Mouse (Mus musculus): ENCODE measurements at regions not wholly inside any gene's neighbourhood (a gene's known extent, or its start where the extent isn't known, plus 50 kb on each side); places are given as distances from the start of the nearest gene placed in this dataset.

DNA sequence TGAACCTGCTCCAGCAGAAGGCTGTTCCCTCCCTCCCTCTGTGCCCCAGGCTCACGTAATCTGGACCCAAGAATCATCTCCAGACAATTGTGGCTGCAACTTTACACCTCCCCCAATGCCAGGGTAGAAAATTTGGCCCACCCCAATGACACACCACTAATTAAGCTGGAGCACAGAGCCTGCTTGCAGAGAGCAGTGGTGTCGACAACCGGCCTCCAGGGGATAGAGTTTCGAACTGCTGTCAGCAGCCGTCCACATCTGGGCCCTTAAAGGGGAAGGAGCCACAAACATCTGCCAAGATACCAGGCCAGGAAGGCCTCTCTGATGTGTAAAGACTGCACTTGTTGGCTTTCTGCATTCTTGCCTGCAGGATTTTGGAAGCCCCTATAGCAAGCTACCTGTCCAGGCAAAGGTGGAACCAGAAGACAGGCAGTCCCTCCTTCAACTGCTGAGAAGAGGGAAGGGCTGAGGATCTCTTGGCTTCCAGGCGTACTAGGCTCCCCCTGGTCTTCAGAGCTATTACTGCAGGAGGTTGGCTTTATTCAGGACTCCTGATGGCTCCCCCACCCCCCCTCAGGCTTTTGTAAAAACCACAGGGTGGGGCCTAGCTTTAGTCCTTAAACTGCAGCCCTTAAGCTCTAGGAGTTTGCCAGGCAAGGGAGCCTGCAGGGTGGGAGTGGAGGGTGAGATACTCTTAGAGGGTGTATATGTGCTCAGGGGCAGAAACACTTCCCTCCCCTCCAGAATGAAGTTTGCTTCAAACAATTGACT, 160.5 kb upstream of the Sox11 start:
- DNase-seq (ENCODE audit: extremely low spot score, low spot score), result no peak

- no peak for DNase-seq (ENCODE audit: extremely low spot score, low spot score)
These were observed 158.1 kb upstream of the Sox11 start for GRCm38 (mm10) chr12:27500516-27500915.

GRCm38 (mm10) chr12:27499276-27499675, 156.9 kb upstream of the Sox11 start:
- DNase-seq (ENCODE audit: extremely low spot score, low spot score), result no peak

DNA sequence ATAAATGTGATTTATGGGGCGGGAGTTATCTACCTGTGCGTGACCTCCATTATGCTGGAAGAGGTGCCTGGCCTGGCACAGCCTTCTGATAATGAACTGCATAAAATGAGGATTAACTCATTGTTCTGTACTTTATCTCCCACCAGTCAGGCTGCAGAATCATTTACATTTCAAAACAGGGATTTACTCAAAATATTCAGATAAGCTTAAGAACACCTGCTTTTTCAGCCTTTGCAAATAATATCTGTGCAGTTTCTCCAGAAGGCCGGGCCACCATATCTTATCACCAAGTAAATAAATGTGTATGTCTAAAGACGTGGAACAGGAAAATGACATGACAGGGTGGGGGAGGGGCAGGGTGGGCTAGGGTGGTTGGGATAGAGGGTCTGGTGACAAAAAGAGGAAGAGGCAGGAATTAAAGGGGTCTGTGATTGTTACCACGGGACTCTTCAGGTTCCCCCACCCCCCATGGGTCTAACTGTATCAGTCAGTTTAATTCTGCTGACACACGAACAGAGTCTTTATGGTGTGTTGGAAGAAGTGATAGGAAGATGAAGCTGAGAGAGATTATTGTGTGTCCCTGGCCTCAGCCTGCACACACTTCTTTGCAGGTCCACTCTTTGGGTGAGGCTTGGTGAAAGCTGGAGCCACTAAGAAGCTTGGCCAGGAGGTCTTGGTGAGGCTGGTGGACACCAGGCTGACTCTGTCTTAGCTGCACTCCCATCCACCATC, 154.6 kb upstream of the Sox11 start:
- DNase-seq (ENCODE audit: extremely low spot score, low spot score), result no peak

GRCm38 (mm10) chr12:27492270-27492669, 149.9 kb upstream of the Sox11 start:
- no peak for DNase-seq (ENCODE audit: extremely low spot score, low spot score)

GRCm38 (mm10) chr12:27481230-27481629, 138.9 kb upstream of the Sox11 start:
- no peak for DNase-seq (ENCODE audit: extremely low spot score, low spot score)

DNA sequence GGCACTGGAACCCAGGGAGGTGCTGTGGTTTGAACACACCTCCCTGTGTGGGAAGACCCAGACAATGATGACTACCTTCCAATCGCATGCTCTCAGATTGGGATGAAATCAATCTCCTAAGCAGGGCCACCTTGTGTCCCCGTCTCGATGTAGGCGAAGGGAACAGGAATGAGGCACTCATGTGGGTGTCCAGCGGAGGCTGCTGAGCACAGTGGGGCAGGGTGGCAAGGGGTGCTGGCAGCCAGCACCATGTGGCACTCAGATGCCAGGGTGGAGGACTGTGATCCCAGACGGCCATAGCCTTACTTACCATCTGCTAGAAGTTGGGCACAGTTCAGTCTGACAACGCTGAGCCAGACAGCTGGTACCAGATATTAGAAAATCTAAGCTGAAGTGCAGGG, 137.2 kb upstream of the Sox11 start:
- no peak for DNase-seq (ENCODE audit: extremely low spot score, low spot score)

DNA sequence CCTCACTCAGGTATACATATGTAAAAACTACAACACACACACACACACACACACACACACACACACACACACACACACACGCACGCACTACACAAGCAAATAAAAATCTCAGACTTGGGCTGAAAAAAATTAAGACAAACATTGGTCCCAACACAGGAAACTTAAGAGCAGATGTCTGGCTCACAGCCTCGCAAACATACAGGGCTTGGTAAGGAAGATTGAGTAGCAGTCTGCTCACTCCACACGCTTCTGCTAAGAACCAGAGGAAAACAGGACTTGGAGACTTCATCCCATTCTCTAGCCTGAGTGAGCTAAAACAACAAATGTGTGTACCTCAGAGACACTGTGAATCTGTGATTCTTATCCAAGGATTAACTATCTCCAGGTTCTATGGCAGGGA, 132.3 kb upstream of the Sox11 start:
- DNase-seq (ENCODE audit: extremely low spot score, low spot score), result no peak

DNA sequence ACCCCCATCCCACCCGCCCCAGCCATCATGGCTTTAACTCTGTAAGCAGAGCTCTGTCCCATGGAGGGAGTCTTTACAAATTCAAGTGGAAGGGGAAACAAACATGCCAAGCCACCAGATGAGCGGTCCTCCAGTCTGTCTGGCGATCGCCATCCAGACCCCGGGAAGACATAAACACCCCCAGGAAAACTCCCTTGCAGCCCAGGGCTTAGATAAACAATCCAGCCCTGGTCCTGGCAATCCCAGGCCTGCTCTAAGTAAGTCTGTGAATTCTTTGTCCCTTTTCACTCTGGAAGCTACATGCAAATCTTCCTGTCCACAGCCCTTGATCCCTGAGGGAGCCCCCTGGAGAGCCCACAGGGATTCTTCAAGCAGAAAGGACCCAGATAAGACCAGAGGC, 129.2 kb upstream of the Sox11 start:
- no peak for DNase-seq (ENCODE audit: extremely low spot score, low spot score)

DNA sequence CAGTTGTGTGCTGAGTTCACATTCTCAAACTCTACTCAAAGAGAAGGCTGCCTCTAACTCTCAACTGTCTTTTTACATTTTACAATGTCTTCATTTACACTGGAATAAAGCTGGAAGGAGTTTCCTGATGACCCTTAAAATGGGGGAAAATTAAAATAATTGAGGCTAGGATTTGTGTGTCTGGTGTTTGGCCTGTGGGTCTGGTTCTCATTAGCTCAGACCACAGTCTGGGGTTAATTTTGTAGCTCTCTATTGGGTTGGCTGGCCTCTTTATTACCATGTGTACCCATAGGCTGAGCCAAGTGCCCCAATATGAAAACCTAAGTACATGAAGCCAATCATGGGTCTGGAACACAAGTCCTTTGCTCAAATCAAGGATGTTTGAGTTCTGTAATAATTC, 128.0 kb upstream of the Sox11 start:
- DNase-seq (ENCODE audit: extremely low spot score, low spot score), result no peak

- no peak for DNase-seq (ENCODE audit: extremely low spot score, low spot score)
These were observed 126.4 kb upstream of the Sox11 start for GRCm38 (mm10) chr12:27468782-27469181.

GRCm38 (mm10) chr12:27468141-27468540, 125.8 kb upstream of the Sox11 start:
- DNase-seq (ENCODE audit: extremely low spot score, low spot score), result no peak

DNA sequence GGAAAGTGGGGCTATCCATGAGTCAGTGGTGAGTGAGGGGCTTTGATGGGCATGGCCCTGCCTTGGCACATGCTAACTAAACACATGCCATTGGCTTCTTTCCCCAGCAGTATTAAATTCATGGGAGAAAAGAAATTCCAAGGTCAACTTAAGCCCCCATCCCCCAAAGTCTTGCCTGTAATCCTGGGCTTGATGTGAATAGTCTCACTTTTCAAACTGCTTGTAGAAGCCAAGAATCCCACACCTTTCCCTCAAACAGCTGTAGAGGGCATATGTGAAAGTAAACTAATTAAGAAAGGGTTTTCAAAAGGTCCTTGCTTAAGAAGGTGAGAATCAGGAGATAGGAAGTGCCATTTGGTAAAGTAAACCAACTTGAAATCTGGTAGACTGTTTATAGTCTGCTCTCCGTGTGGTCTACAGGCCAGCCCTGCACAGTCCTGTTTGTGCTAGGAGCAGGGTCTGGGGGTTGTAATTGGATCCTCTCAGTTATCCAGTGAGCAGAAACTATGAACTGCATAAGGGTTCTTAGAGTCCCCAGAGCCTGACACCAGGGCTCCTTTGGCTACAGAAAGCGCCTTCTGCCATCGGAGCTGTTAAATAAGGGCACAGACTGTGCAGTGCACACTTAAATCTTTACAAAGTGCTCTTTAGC, 123.3 kb upstream of the Sox11 start:
- no peak for DNase-seq (ENCODE audit: extremely low spot score, low spot score)

DNA sequence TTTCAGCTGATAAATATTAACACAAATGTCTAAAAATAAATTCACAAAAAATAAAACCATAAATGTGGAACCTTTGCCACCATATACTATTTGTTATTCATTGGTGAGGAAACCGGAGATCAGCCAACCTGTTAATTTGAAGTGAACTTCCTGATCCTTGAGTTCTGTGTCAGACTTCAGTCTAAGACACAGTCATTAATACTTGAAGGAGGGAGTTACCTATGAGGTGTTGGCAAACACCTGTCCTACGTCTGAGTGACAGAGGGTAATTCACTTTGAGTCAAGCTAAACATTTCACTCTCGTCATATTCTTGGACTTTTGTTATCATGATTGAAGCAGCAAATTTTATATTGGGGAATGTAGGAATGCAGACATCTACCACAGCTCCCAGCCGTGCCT, 116.3 kb upstream of the Sox11 start:
- no peak for DNase-seq (ENCODE audit: extremely low spot score, low spot score)

DNA sequence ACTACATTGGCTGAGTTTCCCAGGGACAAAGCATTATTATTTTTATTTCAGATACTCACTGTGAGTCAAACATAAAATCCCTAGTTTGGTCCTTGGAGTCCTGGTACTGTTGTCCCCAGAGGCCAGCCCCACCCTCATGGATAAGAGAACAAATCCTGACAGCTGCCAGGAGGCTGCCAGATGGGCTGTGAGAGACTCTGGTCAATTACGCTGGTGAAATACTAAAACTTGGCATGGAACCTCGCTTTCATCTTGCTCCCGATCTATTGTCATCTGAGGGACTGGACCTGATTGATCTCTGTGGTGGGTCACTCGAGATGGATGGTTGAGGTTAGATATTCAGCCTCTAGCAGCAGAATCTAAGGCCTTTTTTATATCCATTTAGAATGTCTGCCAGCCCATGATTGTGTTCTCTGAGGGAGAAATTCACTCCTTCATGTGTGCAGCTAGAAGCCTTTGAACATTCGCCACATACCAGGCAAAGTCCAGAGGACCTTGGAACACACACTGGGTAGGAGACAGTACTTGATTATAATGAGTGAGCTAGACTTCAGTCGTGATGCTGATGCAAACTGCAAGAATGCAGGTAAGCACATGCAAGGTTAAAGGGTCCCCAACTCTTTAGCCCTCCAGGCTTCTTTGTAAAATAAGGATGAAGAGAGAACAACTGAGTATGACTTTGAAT, 95.4 kb upstream of the Sox11 start:
- DNase-seq (ENCODE audit: extremely low spot score, low spot score), result no peak

DNA sequence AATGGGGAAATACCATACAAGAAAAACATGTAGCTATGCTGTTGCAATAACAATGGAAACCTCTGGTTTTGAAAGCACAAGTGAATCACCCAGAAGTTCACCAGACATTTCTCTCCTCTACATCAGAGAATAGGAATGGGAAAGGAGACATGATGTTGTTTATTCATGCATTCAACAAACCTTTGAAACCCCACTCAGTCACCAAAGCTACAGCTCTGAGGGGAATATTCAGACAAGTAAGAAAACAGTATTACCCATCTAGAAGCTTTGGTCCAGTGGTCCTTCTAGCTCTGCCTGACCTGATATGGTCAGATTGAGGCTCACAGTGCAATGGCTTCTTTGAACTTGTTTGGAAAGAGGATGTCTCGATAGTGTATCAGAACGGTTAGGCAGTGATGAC, 89.0 kb upstream of the Sox11 start:
- no peak for DNase-seq (ENCODE audit: extremely low spot score, low spot score)

- no peak for DNase-seq (ENCODE audit: extremely low spot score, low spot score)
These were observed 75.1 kb upstream of the Sox11 start for GRCm38 (mm10) chr12:27417387-27418009.

DNA sequence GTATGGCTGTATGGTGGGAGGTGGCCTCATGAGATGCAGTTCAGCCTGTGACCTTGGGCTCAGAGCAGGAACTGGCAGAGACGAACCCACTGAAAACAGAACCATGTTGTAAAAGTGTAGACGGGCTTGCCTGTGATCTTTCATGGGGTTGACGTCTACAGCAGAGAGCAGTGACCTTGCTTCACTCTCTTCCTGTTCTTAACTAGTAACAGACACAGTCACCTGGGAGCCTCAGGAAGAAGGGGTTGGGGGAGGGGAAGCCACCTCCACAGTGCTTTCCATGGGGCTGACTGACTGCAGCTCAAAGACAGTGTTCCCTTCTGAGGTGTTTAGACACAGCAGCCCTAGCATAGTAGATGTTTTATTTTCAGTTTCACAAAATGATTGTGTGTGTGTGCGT, 68.2 kb upstream of the Sox11 start:
- peak; percentile 25 for DNase-seq (ENCODE audit: extremely low spot score, low spot score)

DNA sequence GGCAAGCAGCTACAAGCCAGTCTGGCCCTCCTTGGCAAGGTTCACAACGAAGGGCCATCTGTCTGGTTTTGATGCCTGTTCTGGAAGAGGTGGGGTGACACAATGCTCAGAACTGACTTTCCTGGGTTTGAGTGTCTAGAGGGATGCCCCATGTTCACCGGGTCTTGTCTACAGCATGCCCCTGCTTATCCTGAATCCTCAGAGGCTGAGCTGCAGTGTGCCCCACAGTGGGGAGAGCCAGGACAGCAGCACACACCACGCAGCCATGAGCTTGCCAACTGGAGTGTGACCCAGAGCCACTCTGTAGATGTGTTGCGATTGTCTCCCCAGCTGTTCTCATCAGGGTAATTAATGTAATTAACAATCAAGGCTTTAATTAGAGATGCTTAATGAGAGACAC, 66.1 kb upstream of the Sox11 start:
- peak; percentile 9 for DNase-seq (ENCODE audit: extremely low spot score, low spot score)

- DNase-seq (ENCODE audit: extremely low spot score, low spot score), result no peak
These were observed 57.0 kb upstream of the Sox11 start for GRCm38 (mm10) chr12:27399392-27399791.

Data from neural tube, embryonic 10.5 days (tissue).